Mouse (Mus musculus) cerebellum, adult 2 months (tissue): ENCODE data around the gene Ank3. TPM values are rescaled to one million over a fixed set of nuclear protein-coding genes. Genes with fewer than 3 reads are reported as not detected.

Experiments
- DNase-seq, 2 experiments: peaks; one replicate each; pipeline ENCODE4 v3.0.0; 2021
- H3K27ac ChIP-seq: fragments of 200-500 bp; 2 replicates; pipeline ENCODE4 v1.5.1; 2012; ENCODE audit warnings: low read length, control low read depth, inconsistent platforms; ENCODE audit not compliant: insufficient read depth
- H3K27me3 ChIP-seq: fragments of 200-500 bp; 2 replicates; pipeline ENCODE4 v1.6.1; 2012; ENCODE audit warnings: inconsistent platforms, mild to moderate bottlenecking, low read length, moderate library complexity; ENCODE audit not compliant: control insufficient read depth, insufficient read depth
- H3K4me1 ChIP-seq: fragments of 200-500 bp; 2 replicates; pipeline ENCODE4 v1.6.1; 2011; ENCODE audit warnings: low read length; ENCODE audit not compliant: control insufficient read depth, insufficient read depth
- H3K4me3 ChIP-seq: fragments of 200-500 bp; replicated peaks from 2 replicates; pipeline ENCODE3; 2011; ENCODE audit warnings: mild to moderate bottlenecking, low read depth, low read length, control low read depth; ENCODE audit not compliant: insufficient read depth
- CTCF ChIP-seq: fragments of 200-500 bp; IDR thresholded peaks from 2 replicates; pipeline ENCODE4 v1.5.1; 2011; ENCODE audit warnings: low read depth, mild to moderate bottlenecking, control low read depth, low read length, moderate library complexity, borderline replicate concordance; ENCODE audit not compliant: insufficient read depth
- POLR2A ChIP-seq: fragments of 200-500 bp; IDR thresholded peaks from 2 replicates; pipeline ENCODE4 v1.6.1; 2011; ENCODE audit warnings: low read length, control low read depth, borderline replicate concordance; ENCODE audit not compliant: insufficient read depth
- WGBS: fragments of 180-500 bp; shearing (Covaris S2); methylation state at CpG from one replicate; pipeline ENCODE4 v1.1.7; 2018; 5-methylcytosine and 5-hydroxymethylcytosine counted together
- polyA plus RNA-seq: library from polyadenylated mRNA; depleted of rRNA; stranded (reverse); fragments of >200 nt; gene quantifications from 2 replicates; pipeline ENCODE4 v1.2.3, GENCODE M21; 2012

Ank3 gene
- polyA plus RNA-seq, 1 experiment = 239 TPM

DNA sequence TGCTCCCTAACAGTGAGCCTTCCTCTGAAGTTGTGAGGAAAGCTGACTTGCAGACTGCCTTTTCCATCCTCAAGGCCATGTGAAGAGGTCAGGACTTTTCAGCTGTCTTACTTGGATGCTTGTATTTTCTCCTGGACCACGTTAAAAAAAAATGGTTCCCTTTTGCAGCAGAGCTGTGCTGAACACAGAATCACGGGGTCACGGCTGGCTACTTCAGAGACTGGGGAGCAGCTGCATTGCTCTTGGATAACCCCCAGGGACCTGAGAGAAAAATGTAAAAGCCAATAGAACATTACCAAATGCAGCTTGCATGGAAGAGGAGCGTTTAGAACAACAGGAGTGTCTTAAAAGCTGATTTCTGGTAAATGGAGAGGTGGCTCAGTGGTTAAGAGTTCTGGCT lies 68.0 kb downstream of the Ank3 start:
- H3K4me3 ChIP-seq = no peak overlapping the region
- H3K4me1 ChIP-seq = no peaks in the 10 kb centered on the region
- TF ChIP-seq CTCF (no peak), POLR2A (no peak)
- 48% methylated on average over 4 of the region's 4 CpGs for WGBS
- no peaks in the 10 kb centered on the region for H3K27me3 ChIP-seq
- H3K27ac ChIP-seq = no peak overlapping the region
- no peak for DNase-seq

DNA sequence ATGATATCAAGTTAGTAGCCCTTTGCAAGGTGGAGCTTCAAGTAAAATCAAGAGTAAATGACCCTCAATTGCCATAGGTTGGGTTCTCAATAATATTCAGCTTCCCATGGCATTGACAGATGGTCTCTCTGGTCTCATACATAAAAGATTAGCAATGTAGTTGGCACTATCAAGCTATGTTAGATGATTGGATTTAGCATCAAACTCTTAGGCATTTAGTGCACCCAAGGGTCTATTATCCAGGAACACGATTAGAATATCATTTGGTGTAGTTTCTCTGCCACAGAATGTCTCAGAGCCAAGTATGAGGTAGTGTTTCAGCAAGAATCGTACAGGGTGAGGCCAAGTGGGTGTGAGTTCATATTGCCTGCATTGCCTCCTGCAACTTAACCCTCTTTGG lies 68.6 kb downstream of the Ank3 start:
- TF ChIP-seq POLR2A (no peak), CTCF (no peak)
- Histone ChIP-seq H3K4me1 (no peaks in the 10 kb centered on the region), H3K27ac (no peak overlapping the region), H3K27me3 (no peaks in the 10 kb centered on the region), H3K4me3 (no peak overlapping the region)
- 46% methylated on average over 2 of the region's 2 CpGs for WGBS
- no peak for DNase-seq

GRCm38 (mm10) chr10:69471841-69472240 lies 73.3 kb downstream of the Ank3 start:
- WGBS = 72% methylated on average over 4 of the region's 4 CpGs
- no peaks in the 10 kb centered on the region for H3K27me3 ChIP-seq

DNA sequence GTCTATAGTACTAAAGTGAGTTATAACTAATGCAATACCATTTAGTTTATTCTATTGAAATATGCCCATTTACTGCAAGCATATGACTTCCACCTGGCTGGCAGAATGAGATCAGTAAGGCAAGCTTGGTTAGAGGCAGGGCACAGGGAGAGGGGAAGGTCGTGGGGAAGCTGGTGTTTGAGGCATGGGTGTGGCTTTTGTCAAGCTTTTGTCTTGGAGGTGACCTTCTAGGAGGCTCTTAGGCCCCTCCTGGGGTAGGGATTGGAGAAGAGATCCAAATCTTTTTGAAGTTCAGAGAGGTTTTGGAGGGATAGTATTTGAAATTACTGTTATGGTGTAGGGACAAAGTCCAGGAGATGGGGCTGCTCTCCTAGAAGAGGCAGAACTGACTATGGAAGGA lies 78.3 kb downstream of the Ank3 start:
- 39% methylated on average over 1 of the region's 1 CpGs for WGBS
- no peak overlapping the region for H3K4me3 ChIP-seq
- H3K27me3 ChIP-seq = no peaks in the 10 kb centered on the region
- DNase-seq = no peak
- H3K27ac ChIP-seq = no peak overlapping the region
- TF ChIP-seq CTCF (no peak), POLR2A (no peak)
- H3K4me1 ChIP-seq = peaks cover 5% of the 10 kb centered on the region; the same call in 1 of the 2 replicates

More at GRCm38 (mm10) chr10:69471841-69472240, 73.3 kb downstream of the Ank3 start:
- Histone ChIP-seq H3K4me1 (no peaks in the 10 kb centered on the region), H3K27ac (no peak overlapping the region), H3K4me3 (no peak overlapping the region)
- TF ChIP-seq CTCF = no peak
- no peak for TF ChIP-seq POLR2A
- DNase-seq = no peak

DNA sequence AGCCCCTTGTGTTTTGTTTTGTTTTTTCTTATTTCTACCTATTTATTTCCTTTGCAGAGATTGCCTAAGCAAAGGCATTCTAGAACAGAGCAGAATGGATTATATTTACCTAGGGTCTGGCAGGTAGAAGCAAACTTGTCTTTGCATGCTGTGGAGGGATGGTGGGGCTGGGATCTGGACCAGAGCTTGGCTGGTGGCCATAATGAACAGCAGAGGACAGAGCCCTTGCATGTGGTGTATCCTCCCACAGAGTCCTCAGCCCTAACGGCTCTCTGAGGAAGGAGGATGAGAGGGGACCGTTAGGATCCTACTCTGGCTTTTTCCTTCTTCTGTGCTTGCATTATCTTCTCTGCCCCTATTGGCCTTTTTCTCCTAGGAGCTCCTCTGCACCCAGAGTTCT lies 79.1 kb downstream of the Ank3 start:
- no peak for DNase-seq
- WGBS = 4% methylated on average over 2 of the region's 2 CpGs
- TF ChIP-seq POLR2A = no peak
- TF ChIP-seq CTCF = no peak

GRCm38 (mm10) chr10:69478831-69479230 lies 80.3 kb downstream of the Ank3 start:
- H3K27ac ChIP-seq = no peak overlapping the region
- TF ChIP-seq POLR2A = no peak
- no peak for TF ChIP-seq CTCF
- no peak overlapping the region for H3K4me3 ChIP-seq
- WGBS = 77% methylated on average over 3 of the region's 3 CpGs
- no peaks in the 10 kb centered on the region for H3K27me3 ChIP-seq
- no peak for DNase-seq
- peaks cover 5% of the 10 kb centered on the region; the same call in 1 of the 2 replicates for H3K4me1 ChIP-seq

More for the DNA sequence above, 79.1 kb downstream of the Ank3 start:
- Histone ChIP-seq H3K27me3 (no peaks in the 10 kb centered on the region), H3K27ac (no peak overlapping the region), H3K4me1 (peaks cover 5% of the 10 kb centered on the region; the same call in 1 of the 2 replicates), H3K4me3 (no peak overlapping the region)

DNA sequence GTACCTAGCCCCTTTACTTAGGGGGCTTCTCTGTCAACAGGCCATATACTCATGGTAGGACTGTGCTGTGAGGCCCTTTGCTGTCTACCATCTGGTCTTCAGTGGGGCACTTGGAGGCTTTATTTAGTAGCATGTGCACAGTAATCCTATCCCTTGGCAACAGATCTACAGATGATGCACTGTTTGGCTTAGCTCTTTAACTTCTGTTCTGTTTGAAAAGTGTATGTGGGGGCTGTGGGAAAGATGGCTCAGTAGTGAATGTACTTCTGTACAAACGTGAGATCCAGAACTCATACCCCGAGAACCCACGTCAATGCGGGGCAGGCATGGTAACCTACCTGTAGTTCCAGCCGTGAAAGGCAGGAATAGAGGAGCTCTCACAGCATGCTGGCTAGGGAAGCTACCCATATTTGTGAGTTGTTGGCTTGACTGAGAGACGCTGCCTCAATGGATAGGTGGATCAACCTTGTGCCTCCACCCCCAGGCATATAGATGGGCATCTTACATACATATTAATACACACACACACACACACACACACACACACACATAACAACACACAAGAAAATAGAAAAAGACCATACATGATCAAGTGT lies 86.7 kb downstream of the Ank3 start:
- no peak for TF ChIP-seq CTCF
- no peak for TF ChIP-seq POLR2A
- DNase-seq = peak; percentile 21 to 56

DNA sequence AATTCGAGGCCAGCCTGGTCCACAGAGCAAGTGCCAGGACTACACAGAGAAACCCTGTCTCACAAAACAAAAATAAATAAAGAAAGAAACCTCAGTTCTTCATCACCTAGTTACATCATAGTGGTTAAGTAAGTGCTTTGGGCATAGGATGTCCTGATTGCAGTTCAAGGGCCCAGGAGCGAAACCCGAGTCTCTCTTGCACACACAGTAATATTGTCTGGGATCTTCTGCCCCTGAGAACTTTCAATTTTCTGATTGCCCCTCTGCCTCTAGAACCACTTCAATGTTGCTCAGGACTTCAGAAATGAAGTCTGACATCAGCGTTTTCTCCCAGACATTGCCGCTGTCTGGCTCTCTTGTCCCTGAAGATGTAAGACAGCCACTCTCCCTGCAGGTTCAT lies 91.6 kb downstream of the Ank3 start:
- no peaks in the 10 kb centered on the region for H3K27me3 ChIP-seq
- H3K4me3 ChIP-seq = no peak overlapping the region
- no peak overlapping the region for H3K27ac ChIP-seq
- H3K4me1 ChIP-seq = peaks cover 6% of the 10 kb centered on the region; the same call in 1 of the 2 replicates
- 86% methylated on average over 5 of the region's 5 CpGs for WGBS
- DNase-seq = no peak
- no peak for TF ChIP-seq POLR2A
- TF ChIP-seq CTCF = no peak

More for the DNA sequence above, 86.7 kb downstream of the Ank3 start:
- H3K27ac ChIP-seq = no peak overlapping the region
- H3K4me3 ChIP-seq = no peak overlapping the region
- WGBS = 48% methylated on average over 6 of the region's 6 CpGs
- H3K4me1 ChIP-seq = peaks cover 9% of the 10 kb centered on the region; the same call in 1 of the 2 replicates
- no peaks in the 10 kb centered on the region for H3K27me3 ChIP-seq
